Mouse (Mus musculus) heart, postnatal 36 days (tissue): ENCODE results near the gene Akap2. TPM values are rescaled to one million over a fixed set of nuclear protein-coding genes. Genes with fewer than 3 reads are reported as not detected.

ENCODE experiments used
- DNase-seq, 2 experiments: peaks; one replicate each; pipeline ENCODE4 v3.0.0; 2021 to 2022
- intact Hi-C: fragments of 180-260 bp; cut with DNase I; formaldehyde crosslinking; loops from one replicate; pipeline ENCODE4 v1.15.1; 2025
- total RNA-seq, 2 experiments: library from RNA; stranded (reverse); gene quantifications; 2 replicates each; pipeline ENCODE4 v1.2.3; 2021

Akap2 gene
- total RNA-seq, 2 experiments from 2014 or later, result 89.4 to 95.7 TPM

- intact Hi-C loops, result loop anchor here (5.0 to 10.0 kb wide), 3 partner anchors 330 to 552 kb away; no protein-coding TSS in a partner anchor
- no peak for DNase-seq
Measured at GRCm38 (mm10) chr4:57924556-57925071, 207.2 kb downstream of the Akap2 start.

- intact Hi-C loops, result loop anchor here (2.0 to 10.0 kb wide), 4 partner anchors 23 to 555 kb away; no protein-coding TSS in a partner anchor
- no peak for DNase-seq
Measured at GRCm38 (mm10) chr4:57927464-57928205, 210.2 kb downstream of the Akap2 start.

GRCm38 (mm10) chr4:57930559-57931170, 213.2 kb downstream of the Akap2 start:
- intact Hi-C loops, result no loop called here
- no peak for DNase-seq

DNA sequence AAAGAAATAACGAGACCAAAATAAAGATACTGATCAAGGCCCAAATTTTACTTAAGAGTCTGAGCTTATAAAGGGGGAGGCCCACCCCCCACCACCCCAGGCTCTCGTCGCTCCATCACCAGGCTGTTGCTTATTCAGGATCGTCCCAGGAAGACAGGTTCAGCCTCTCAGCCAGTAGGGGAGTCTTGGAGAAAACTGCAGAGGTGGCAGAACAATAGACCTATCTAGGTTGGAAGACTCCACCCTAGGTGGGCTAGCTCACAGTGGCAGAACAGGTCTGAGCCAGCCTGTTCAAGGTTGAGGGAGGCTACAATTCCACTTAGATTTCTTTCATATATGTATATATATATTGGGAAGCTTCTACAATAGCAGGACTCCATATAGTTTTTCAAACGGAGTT, 216.7 kb downstream of the Akap2 start:
- no peak for DNase-seq
- intact Hi-C loops, result no loop called here

DNA sequence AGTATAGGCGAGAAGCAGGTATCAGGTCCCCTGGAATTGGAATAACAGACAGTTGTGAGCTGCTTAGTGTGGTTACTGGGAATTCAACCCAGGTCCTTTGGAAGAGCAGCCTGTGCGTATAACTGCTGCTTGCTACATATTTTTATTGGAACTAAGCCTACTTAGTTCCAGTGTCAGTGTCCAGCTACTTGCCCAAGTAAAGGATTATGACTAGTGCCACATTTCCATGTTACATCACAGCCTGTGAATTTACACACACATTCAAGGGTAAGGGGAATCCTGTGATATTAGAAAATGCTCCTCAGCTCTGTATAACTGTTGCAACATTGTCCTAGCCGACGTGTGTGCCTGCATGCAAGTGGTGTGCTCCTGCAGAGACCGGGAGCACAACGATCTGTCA, 219.8 kb downstream of the Akap2 start:
- intact Hi-C loops, result no loop called here

GRCm38 (mm10) chr4:57940631-57941030, 223.2 kb downstream of the Akap2 start:
- DNase-seq, result no peak
- intact Hi-C loops, result no loop called here

More for the DNA sequence above, 219.8 kb downstream of the Akap2 start:
- no peak for DNase-seq

DNA sequence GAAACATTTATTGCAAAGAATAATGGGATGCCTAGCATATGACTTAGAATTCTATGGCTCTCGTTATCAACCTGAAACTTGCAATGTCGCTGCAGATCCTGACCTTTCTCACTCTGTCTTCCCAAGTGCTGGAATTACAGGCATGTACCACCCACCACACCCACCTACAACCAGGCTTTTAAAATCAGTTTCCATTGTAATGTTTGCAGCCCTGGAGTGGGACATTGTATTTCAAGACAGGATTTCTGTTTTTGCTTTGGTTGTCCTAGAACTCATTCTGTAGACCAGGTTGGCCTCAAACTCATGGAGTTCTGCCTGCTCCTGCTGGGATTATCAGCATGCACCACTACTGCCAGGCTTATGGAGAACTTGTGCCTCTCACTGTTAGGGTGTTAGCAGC, 225.4 kb downstream of the Akap2 start:
- intact Hi-C loops, result no loop called here
- no peak for DNase-seq

Other genes with a start within 250 kb of the Akap2 start
- gene Pakap, start 149.5 kb upstream of the Akap2 start, total RNA-seq, result 10 to 100 TPM; 33.1 to 33.7 TPM
- under 1 TPM; 0.30 to 0.31 TPM for gene D630039A03Rik, start 198.6 kb downstream of the Akap2 start, total RNA-seq
- 100 to 1,000 TPM; 121 to 131 TPM for gene Txn1, start 238.8 kb downstream of the Akap2 start, total RNA-seq